Mouse (Mus musculus): Measurements from ENCODE around the gene Car10.

Car10 gene

DNA sequence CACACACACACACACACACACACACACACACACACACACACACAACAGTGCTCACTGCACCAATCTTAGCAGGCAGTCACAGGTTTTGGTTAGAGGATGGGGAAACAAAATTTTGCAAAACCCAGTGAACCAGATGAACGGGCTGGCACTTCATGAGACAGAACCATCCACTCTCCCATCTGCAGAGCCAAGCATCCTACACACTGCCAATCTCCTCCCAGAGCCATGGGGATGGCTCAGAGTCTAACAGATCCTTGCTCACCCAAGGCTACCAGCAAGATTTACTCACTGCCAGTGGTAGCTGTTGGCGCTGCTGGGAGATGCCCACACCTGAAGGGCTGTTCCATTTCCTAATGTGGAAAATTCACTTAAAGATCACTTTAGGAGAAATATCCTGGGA, 479.6 kb downstream of the Car10 start:
- DNase-seq (ENCODE audit: low read depth, low spot score): no peak

DNA sequence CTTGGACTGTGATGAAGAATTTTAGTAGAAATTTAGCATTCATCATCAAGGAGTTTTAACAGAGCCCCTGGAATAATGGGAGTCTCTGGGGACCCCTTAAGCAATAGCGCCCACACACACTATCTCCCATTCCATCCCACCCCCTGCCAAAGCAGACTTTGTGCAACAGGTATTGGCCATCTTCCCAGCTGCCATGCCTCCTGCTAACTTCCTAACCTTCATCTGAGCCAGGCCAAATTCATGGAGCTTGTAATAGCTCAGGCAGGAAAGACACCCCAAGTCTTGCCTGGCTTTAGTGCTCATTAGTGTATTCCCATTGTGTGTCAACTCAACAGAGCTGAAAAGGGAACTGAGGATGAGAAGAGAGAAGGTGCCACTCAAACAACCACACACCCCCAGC, 481.8 kb downstream of the Car10 start:
- no peak for DNase-seq (ENCODE audit: low read depth, low spot score)

DNA sequence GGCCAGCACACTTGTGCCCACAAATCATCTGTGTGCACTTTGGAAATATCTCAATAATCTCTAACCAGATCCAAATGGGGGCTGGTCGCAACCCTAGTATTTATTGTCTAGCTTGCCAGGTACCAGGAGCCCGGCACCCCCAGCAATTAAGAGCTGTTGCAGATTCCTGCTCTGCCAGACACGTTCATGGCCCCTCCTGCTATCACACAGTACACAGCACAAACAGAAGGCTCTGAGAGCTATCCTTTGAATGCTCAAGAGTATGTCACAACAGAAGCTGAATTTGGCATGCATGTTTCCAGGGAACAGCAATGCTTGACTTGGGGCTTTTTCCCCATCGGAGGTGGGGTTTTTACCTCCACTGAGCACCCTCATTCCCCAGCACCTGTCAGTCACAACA, 483.5 kb downstream of the Car10 start:
- no peak for DNase-seq (ENCODE audit: low read depth, low spot score)

DNA sequence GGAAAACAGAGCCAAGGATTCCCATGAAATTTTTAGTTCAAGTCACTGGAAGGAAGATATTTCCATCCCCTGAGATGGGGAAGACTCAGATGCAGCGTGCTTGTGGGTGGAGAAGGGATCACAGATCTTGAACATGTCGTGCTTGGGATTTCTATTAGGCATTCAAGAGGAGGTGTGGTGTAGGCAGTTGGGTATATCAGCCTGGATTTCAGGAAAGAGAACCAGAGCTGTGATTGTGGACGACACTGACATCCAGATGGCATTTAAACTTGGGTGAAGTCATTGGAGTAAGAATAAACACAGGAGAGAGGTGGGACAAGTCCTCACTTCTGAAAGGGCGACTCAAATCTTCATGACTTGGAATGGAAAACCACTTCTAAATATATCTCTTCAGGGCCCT, 490.0 kb downstream of the Car10 start:
- DNase-seq (ENCODE audit: low read depth, low spot score): no peak

DNA sequence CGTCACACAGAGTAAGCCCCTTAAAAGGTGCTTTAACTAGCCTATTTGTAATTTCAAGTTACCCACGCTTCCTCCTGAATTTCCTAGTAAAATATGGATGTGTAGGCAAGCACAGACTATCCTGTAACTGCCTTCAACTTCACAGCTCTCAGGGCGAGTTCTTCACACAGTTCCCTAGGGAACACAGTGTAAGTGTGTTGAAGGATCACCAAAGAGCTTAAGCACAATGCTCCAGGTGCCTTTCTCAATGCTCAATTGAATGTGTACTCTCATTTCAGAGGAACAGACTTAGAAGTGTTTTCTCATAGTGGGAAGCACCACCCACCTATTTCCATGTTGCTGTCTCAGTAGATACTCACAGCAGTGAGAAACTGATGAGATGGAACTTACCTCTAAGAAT, 492.8 kb downstream of the Car10 start:
- DNase-seq (ENCODE audit: low read depth, low spot score): no peak

DNA sequence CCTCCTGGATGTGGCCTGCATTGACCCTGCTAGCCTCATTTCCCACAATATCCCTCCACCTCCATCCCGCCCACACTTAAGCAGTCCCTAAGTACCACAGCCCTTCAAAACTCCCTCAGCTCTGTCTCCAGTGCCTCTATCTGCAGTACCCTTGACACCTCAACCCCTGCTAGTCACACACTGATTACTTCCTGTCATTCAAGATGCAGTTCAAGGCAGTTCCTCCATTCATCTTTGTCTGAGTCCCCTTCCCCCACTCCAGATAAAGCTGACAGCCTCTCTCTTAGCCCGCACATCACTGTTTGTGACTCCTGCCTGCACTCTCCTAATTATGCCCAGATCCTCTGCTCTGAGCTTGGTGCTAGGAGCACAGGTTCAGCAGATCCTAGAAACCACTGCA, 496.2 kb downstream of the Car10 start:
- DNase-seq (ENCODE audit: low read depth, low spot score): peak; percentile 16

DNA sequence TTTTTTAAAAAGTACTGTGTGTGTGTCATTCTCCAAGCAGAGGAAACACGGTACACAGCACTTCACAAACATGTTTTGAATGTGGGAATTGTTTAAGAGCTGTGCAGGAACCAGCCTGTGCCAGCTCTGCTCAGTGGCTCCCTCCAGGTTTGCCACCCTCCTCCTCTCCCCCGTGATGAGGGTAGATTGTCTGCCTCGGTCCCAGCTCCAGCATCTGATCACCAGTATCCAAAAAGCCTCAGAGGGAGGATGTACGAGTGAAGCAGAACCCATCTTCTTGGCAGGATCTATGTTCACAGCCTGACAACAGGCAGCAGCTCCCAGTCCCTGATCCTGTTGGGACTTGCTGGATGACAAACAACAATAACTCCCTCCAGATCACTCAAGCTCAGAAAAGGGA, 500.3 kb downstream of the Car10 start:
- DNase-seq (ENCODE audit: low read depth, low spot score): no peak

DNA sequence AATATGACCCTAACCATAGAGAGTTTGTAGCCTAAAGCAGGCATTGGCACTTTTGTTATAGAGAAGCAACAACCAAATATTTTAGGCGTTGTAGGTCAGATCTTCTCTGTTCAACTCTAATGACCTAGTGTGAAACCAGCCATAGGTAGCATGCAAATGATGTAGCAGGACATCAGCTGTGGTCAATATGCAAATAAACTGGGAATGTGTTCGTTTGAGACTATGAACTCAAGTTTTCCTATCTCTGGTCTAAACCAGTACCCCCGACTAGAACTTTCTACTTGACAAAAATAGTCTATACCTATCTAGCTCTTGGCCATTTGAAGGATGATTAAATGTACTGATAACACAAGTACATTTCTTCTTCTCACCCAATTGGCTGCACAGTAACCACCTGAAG, 501.9 kb downstream of the Car10 start:
- DNase-seq (ENCODE audit: low read depth, low spot score): no peak

DNA sequence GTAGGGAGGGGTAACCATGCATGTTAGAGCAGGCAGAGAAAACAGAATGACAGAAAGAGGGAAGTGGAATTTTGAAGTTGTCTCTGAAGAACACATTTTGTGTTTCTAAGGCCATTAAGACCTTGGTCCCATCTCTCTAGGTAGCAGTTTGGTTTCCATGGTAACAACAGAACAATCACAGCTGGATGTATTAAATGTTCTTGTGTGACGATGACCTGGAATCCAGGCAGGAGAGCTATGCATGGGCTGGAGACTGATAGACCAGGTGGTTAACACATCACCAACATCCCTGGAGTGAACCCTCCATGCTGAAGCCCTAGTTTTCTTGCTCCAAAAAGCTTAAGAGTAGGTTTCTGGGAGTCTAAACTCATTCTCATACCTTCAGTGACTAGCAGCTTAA, 505.7 kb downstream of the Car10 start:
- peak; percentile 4 for DNase-seq (ENCODE audit: low read depth, low spot score)

DNA sequence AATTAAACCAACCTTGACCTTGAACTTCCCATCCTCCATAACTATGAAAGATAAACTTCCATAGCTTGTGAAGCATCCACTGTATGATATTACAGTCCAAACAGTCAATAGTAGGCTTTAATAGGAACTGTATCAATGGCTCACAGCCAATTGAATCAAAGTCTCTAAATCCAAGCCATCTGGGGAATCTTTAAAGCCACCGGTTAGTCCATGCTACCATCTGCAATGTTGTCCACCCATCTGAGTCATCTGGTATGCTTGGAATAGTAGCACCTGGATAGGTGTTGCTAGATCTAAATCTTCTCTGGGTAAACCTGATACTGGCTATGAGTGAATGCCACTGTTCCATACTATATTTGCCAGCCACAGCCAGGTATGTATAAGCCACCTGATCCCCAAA, 509.3 kb downstream of the Car10 start:
- DNase-seq (ENCODE audit: low read depth, low spot score): no peak

DNA sequence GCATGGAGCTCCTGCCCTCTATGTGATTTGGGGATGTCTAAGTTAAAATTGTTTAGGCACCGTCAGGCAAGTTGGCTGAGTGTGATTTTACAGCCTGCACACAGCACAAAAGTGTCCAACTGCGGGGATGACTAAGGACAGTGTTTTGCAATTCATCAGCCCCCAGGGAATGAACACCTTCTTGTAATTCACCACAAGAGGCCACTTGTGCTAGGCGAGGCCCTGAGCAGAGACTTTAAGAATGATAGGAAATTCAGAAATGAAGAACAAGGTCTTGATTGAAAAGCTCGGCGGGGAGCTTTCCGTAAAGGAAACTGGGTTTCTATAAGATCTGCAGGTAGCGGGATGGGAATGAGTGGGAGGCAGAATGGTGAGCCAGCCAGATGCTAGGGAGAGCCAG, 510.9 kb downstream of the Car10 start:
- peak; percentile 54 for DNase-seq (ENCODE audit: low read depth, low spot score)

DNA sequence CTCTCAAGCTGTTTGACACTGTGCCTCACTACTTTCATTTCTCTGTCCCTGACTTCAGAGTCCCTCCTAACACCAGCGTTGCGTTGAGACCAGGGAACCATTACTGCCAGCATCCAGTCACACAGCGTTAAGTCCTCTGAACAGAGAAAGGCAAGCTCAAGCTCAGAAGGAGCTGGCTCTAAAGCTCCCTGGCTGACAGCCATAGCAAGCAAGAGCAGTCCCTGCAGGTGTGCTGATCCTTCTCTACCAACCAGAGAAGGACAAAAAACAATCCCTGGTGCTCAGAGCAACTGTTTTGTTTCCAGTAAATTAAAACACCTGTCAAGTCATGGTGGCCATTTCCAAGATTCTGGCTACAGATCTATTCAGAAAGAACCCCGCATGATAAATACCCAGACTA, 514.2 kb downstream of the Car10 start:
- no peak for DNase-seq (ENCODE audit: low read depth, low spot score)

DNA sequence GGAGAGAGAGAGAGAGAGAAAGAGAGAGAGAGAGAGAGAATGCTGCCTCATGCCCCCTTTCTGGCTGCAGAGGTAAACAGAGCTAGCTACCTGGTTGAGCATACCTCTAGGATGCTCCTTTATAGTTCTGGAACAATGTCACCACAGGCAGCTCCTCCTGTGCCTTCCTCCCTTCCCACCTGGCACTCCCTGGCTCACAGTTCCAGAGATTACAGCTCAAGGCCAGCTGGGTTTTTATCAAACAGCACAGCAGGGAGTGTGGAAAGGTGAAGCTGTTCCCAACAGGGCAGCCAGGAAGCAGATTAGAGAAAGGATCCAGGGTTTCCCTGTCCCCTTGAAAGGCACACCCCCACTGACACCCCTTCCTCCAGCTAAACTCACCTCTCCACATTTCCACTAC, 517.0 kb downstream of the Car10 start:
- DNase-seq (ENCODE audit: low read depth, low spot score): peak; percentile 13

DNA sequence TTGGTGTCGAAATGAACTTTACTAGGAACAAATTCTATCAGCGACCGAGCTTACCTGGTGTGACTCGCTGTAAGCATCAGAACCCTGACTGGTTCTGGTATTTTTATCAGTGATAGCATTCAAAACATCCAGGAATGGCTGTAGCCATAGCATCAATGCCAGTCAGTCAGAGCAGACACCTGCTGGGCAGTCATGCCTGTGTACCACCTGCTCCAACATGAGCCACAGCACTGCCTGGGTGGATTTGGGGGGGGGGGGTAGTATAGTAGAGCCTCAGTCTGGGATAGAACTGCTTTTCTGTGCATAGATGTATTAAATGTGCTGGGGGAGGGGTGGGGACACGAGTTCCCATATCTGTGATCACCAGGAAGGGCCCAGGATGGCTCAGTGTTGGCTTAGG, 525.8 kb downstream of the Car10 start:
- DNase-seq (ENCODE audit: low read depth, low spot score): no peak

DNA sequence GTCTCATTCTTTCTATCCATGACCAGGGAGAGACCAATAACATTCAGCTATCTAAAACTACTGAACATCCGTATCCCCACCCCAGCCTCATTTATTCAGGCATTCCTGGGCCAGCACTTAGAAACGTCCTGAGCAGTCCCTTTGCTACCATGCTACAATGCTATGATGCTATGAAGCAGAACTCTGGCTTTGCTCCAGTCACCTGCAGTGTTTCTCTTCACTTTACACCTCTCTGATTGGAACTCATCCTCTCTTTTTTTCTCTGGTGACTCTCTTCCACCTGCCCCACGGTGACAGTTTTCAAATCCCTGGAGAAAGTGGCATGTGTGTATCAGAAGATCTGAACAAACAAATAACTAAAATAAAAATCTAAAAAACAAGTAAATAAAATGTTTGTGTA, 541.6 kb downstream of the Car10 start:
- DNase-seq (ENCODE audit: low read depth, low spot score): no peak

DNA sequence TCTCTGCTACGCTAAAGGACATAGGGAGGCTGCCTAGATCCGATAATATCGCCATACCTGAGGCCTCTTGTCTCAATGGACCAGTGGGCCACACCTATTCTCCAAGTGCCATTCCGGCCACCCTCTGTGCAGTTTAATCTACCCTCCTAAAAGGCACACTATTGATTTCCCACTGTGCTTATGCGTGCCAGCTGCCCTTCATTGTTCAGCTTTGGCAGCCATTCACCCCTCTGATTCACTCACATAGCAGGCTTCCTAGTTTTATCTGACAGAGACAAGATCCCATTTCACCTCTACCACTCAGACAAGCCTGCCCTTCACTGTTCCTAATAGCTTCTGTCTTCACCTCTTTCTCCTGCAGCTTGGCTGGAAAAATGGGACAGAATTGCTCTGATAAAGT, 543.1 kb downstream of the Car10 start:
- DNase-seq (ENCODE audit: low read depth, low spot score): peak; percentile 7

DNA sequence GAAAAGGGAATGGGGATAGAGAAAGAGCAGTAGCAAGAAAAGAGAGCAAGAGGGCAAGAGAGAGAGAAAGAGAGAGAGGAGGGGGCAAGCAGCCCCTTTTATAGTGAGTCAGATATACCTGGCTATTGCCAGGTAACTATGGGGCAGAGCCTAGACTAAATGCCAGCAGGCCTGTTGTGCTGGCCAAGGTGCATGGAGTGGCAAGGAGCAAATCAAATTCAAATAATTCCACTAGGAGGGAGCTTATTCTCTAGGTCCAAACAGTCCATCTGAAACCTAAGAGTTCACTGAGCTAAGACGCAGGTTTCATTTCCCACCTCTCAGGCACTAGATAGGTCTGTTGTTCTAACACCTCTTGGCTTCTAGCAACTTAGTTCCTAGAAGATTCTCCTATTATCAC, 544.5 kb downstream of the Car10 start:
- no peak for DNase-seq (ENCODE audit: low read depth, low spot score)

DNA sequence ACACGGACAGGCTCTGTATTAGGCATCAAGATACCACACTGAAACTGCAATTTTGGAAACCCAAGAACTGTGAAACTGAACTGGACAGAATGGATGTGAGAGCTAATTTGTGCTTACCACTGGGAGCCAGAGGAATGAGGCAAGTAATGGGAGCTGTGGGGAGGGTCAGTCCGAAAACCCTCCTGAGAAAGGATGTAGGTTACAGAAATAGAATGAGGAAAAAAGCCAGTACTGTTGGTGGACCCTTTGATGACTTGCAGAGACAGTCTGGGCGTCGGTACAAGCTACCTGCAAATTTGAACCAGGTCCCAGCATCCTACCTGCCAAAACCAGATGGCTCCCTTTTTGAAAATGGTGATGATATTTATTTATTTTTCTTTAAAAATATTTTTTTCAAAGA, 545.2 kb downstream of the Car10 start:
- DNase-seq (ENCODE audit: low read depth, low spot score): no peak

DNA sequence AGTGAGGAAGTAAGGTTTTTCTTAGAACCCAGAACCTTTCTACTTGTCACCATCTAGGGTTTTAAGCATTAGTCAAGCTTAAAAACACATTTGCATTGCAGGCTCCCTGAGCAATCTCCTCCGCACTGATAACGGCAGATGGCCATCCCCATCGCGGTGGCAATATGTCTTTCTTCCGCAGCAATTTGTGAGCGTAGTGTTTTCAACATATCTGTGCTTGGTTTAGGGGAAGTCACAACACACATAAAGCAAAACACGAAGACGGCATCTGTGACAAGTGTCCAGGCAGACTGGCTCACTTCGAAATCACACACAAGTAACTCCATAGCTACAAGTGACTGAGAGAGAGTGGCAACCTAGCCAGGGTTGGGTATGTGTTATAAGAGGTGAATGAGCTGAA, 545.6 kb downstream of the Car10 start:
- no peak for DNase-seq (ENCODE audit: low read depth, low spot score)

DNA sequence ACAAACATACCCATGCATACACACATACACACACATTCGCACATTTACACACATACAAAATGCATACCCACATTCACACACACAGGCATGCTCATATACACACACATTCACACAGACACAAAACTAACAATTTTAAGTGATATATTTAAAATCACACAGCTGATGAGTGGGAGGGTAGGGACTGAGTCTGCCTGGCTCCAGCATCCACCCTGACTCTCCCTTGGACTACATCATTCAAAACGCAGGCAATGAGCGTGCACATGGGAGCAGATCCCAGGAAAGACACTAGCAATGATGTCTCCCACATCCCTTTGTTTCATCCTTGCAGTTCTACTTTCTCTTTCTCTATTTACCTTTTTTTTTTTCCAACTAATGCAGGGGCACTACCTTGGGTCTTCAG, 548.4 kb downstream of the Car10 start:
- DNase-seq (ENCODE audit: low read depth, low spot score): no peak

All from ZHBTc4 (cell line).